Mouse (Mus musculus) c-Kit-positive CD71-positive TER-119-positive erythroid progenitor cells, embryonic 14.5 days (primary cell): ENCODE data around the gene Pabpn1l.
"Not testable (repeated sequence)": the region's sequence is repeated elsewhere in the genome, so short reads cannot be mapped to it uniquely, and the experiment has no call there.

Experiments used
- DNase-seq: peaks from one replicate; pipeline ENCODE4 v3.0.0-alpha.2; 2013; ENCODE audit warnings: low spot score

Gene Pabpn1l

GRCm38 (mm10) chr8:122648192-122648970 is 25.8 kb upstream of the Pabpn1l start:
- DNase-seq = no peak

GRCm38 (mm10) chr8:122646337-122646736 is 23.8 kb upstream of the Pabpn1l start:
- no peak for DNase-seq

GRCm38 (mm10) chr8:122644175-122644954 is 21.8 kb upstream of the Pabpn1l start:
- DNase-seq = no peak

GRCm38 (mm10) chr8:122642071-122642470 is 19.5 kb upstream of the Pabpn1l start:
- no peak for DNase-seq

GRCm38 (mm10) chr8:122641406-122641805 is 18.9 kb upstream of the Pabpn1l start:
- no peak for DNase-seq

- no peak for DNase-seq
Observed at GRCm38 (mm10) chr8:122640825-122641224, 18.3 kb upstream of the Pabpn1l start.

GRCm38 (mm10) chr8:122639521-122640248 is 17.1 kb upstream of the Pabpn1l start:
- DNase-seq = no peak

GRCm38 (mm10) chr8:122638601-122639000 is 16.1 kb upstream of the Pabpn1l start:
- no peak for DNase-seq

- DNase-seq = no peak
Observed at GRCm38 (mm10) chr8:122637230-122637629, 14.7 kb upstream of the Pabpn1l start.

GRCm38 (mm10) chr8:122636803-122637175 is 14.2 kb upstream of the Pabpn1l start:
- DNase-seq = no peak

GRCm38 (mm10) chr8:122635878-122636802 is 13.6 kb upstream of the Pabpn1l start:
- DNase-seq = peak; percentile 70

- DNase-seq = no peak
Observed at GRCm38 (mm10) chr8:122633205-122633604, 10.7 kb upstream of the Pabpn1l start.

- DNase-seq = not testable (repeated sequence)
Observed at GRCm38 (mm10) chr8:122632134-122632533, 9.6 kb upstream of the Pabpn1l start.

GRCm38 (mm10) chr8:122630696-122631095 is 8.2 kb upstream of the Pabpn1l start:
- DNase-seq = no peak

GRCm38 (mm10) chr8:122629388-122629787 is 6.8 kb upstream of the Pabpn1l start:
- DNase-seq = no peak

GRCm38 (mm10) chr8:122626896-122627295 is 4.4 kb upstream of the Pabpn1l start:
- no peak for DNase-seq

GRCm38 (mm10) chr8:122625811-122626210 is 3.3 kb upstream of the Pabpn1l start:
- no peak for DNase-seq

- DNase-seq = no peak
Observed at GRCm38 (mm10) chr8:122624653-122625052, 2.1 kb upstream of the Pabpn1l start.

GRCm38 (mm10) chr8:122623844-122624642 is 1.5 kb upstream of the Pabpn1l start:
- no peak for DNase-seq

- no peak for DNase-seq
Observed at GRCm38 (mm10) chr8:122620446-122620845, 2.1 kb downstream of the Pabpn1l start.
